Mouse (Mus musculus): Measurements from ENCODE around the gene Chd2. TPM values are rescaled to one million over a fixed set of nuclear protein-coding genes. Genes with fewer than 3 reads are reported as not detected.
"Not testable (repeated sequence)": the region's sequence is repeated elsewhere in the genome, so short reads cannot be mapped to it uniquely, and the experiment has no call there.

Chd2 gene
- 10 to 100 TPM; 42.8 to 62.0 TPM for total RNA-seq (2021)
- long read RNA-seq, experiment 1, partial matches to known transcripts, result 5 of 14 reads
- long read RNA-seq, experiment 1, other reads (novel, unspliced or antisense), result 7 of 14 reads
- long read RNA-seq, experiment 2, partial matches to known transcripts, result 0 of 7 reads
- long read RNA-seq, experiment 2, other reads (novel, unspliced or antisense), result 7 of 7 reads

DNA sequence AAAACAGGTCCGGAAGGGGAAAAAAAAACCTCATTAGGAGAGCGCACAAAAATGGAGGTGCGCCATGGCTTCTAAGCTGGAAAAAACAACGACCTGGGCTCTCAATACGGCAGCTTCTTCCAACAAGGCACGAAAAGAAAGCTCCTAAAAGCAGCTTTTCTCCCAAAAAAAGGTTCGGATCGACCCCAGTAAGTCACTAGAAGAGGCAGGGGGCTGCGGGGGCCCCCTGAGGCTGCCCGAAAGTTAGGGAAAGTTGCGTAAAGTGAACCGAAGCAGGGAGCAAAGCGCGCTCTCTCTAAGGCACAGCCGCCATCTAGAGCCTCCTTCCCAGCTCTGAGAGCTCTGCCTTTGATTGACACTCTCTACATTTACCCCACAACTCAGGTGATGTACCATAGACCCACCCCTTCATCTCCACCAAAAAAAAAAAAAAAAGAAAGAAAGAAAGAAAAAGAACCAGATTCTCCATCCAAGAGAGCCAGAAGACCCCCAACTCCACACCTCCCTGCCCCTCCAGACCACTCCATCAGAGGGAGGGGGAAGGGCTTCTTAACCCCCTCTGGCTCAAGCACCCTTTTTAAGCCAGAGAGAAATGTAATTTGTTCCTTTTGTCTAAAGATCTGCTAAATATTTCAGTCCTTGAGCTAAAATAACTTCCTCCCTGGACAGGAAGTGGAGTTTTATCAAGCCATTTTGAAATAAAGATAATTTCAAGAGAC lies at the start of gene Chd2:
Gene Chd2, minus strand, starts transcription at position 419 of the 719 bp plus-strand sequence.
- peak; percentile 81 for DNase-seq

DNA sequence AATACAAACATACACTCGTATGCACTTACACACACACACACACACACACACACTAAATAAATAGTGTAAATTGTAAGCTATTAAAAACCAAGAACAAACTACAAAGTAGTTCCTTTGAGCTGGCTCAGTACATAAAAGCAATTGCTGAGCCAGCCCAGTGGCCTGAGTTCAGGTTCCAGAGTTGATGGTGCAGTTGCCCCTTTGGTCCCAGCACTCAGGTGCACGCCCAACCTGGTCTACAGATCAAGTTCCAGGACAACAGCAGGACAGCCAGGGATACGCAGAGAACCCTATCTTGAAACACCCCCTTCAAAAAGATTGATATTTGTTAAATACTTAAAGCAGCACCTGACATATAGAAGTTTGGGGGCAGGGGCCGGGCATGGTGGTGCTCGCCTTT lies 49.1 kb upstream of the Chd2 start:
- no peak for DNase-seq

DNA sequence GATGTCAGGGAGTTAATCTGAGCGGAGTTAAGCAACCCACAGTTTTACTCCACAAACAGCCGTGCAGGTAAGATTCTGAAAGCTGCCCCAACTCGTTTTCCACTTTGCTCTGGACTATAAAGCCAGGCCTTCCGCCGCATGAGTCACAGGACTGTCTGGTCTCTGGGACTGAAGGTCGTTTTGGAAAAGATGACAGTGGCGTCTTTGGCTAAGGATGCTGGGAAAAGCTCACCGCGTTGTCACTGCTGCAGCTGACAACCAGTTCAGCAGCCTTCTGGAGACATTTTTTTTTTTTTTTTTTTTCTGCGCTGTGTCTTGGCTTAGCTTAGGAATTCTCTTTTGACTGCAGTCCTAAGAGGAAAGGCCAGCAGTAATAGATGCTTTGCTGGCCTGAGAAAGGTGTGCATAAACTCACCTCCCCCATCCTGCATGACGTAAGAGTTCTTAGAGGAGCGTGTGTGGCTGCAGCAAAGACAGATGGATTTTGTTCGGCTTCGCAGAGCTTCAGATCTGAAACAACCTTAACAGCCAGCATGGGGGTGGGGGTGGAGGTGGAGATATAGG lies 47.7 kb upstream of the Chd2 start:
- DNase-seq, result peak; percentile 72

DNA sequence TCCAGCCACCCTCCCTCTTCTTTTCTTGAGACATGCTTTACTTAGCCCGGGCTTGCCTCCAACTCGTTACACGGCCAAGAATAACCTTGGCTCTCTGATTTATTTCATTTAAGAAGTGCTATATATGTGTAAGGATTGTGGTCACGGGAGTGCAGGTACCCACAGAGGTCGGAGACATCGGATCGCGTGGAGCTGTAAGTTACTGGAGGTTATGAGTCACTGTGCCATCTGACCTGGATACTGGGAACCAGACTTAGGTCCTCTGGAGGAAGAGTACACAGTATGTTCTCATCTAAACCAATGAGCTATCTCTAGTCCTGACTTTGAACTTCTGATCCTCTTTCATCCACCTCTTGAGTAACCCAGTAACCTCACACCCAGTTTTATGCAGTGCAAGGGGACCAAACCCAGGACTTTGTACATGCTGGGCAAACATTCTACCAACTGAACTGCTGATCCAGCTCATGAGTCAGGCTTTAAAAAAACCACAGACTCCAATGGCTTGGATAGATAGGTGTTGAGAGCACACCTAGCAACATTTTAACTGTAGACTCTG lies 46.8 kb upstream of the Chd2 start:
- DNase-seq, result no peak

DNA sequence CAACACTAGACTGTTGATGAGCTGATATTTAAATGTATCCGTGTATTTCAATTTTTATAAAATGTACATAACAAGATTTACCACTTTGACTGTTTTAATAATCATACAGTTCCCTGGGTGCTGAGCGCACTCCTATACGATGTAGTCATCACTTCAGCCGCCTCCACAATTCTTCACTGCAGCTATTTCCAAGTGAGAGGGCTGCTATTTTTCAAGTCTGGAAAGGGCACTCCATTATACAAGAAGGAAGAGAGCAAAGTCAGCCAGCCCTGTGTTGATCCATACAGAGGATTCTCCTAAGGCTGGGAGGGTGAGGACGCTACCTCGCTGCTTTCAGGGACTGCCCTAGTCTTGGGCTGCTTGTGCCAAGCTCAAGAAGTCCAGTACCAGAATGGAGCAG lies 45.1 kb upstream of the Chd2 start:
- no peak for DNase-seq

- no peak for DNase-seq
Measured at GRCm38 (mm10) chr7:73586206-73586605, 44.6 kb upstream of the Chd2 start.

GRCm38 (mm10) chr7:73585114-73586032 lies 43.7 kb upstream of the Chd2 start:
- DNase-seq, result no peak

DNA sequence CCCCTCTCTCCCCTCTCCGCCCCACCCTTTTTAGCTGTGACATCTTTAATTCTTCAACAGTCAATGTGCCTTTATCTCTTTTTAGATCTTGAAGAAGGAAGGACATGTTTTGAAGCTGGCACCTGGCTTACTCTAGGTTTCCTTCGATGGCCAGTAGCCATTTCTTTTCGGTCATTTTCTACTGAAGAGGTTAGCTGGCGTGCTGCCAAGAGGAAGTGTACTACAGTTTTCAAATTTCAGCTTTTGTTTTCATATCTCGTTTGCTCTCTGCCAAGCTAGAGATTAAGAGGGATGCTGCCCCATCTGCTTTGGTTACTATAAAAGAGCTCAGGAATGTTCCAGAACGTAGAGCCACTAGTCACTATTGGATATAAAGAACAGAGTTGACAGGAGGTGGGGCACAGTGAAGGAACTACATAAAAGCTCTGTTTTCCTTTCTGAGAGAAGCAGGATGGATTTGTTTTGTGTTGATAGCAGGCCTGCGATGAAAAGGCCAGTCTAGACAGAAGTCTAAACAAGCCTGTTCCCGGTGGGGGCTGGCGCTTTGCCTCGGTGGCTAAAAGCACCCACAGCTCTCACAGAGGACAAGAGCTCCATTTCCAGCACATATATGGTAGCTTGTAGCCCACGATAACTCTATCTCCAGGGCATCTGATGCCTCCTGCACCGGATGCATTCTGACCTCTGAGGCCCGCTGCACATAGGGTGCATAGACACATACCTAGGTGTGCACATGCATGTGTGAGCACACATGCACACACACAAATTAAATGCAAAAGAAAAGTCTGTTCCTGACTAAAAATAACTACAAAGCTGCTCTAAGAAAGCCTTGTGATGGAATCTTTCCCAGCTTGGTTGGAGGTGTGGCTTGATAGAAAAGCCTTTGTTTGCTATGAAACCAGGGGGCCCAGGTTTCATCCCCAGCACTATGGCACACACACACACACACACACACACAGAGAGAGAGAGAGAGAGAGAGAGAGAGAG lies 42.7 kb upstream of the Chd2 start:
- DNase-seq, result peak; percentile 56

DNA sequence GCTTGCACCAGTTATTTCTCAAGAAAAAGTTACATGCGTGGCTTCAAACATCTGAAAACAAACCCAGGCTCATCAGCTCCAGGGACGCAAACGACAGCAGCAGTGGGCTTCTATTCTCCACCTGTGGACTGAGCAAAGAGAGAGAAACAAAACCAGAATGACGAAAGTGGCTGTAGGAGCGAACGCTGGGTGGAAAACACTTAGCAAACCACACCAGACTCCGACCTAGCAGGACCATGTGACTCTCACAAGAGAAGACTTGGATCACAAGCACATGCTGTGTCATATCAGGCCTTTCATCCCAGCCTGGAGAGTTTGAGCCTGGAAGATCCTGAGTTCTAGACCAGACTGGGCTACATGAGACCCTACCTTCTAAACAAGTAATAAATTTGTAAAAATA lies 41.8 kb upstream of the Chd2 start:
- no peak for DNase-seq

- DNase-seq, result no peak
Measured at GRCm38 (mm10) chr7:73581836-73582375, 40.3 kb upstream of the Chd2 start.

- no peak for DNase-seq
Measured at GRCm38 (mm10) chr7:73579072-73579731, 37.6 kb upstream of the Chd2 start.

- no peak for DNase-seq
Measured at GRCm38 (mm10) chr7:73577888-73578421, 36.3 kb upstream of the Chd2 start.

DNA sequence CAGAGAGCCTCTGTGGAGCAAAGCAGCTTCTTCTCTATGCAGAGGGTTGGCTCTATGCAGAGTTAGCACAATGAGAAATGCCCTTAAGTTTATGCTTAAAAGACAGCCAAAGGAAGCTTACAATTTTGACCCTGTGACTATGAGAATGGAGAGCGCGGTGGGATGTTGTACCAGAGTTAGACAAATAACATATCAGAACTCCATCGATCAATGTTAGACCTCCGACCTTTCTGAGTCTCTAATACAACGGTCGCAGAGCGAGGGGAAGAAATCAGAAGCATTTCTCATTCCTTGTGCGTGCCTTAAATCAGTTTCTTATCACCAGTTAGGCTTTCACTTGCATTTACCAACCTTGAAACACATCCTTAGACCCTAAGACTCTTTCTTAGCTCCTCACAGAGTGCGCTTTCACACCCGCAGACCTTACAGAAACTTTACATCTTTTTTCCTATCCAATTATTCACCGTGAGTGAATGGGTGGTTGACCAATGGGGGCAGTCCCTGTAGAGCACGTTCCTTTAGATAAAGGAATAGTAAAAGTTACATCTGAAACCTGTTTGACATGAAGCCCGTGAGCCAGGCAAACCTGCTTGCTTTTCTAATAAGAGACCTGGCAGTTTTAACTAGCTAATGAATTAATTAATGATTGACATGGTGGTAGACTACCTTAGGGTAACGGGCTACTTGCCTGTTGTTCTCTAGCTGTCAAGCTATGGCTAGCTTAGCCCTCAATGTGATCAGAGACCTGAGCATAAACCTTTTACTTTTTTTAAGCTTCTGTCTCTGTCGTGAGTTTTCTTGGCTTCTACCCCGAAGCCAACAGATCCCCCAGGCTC lies 34.7 kb upstream of the Chd2 start:
- no peak for DNase-seq

DNA sequence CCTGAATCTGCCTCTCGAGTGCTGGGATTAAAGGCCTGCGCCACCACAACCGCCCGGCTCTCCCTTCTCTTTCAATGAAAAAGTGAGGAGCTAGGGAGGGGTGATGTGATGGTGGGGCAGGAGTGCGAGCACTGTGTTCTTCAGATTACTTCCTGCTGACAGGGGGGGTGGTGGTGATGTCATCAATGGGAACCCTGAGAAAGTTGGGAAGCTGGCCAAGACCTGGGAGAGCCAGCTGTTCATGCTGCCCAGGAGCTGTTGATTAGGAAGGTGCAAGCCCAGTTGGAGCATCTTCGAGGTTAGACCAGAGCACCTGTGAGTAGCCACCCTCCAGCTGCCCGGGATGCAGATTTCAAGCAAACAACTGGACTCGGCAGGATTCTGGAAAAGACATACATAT lies 33.6 kb upstream of the Chd2 start:
- peak; percentile 24 for DNase-seq

DNA sequence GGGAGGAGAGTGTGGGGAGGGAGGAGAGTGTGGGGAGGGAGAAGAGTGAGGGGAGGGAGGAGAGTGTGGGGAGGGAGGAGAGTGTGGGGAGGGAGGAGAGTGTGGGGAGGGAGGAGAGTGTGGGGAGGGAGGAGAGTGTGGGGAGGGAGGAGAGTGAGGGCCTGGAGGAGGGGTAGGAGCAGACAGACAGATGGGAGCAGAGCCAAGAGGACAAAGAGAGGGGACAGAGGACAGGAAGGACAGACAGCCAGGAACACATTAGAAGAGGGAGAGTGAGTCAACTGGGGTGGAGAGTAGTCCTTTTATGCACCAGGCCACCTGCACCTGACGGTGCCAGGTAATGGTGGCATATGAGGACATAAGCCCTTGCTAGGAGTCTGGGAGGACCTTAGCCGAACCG lies 33.0 kb upstream of the Chd2 start:
- not testable (repeated sequence) for DNase-seq

DNA sequence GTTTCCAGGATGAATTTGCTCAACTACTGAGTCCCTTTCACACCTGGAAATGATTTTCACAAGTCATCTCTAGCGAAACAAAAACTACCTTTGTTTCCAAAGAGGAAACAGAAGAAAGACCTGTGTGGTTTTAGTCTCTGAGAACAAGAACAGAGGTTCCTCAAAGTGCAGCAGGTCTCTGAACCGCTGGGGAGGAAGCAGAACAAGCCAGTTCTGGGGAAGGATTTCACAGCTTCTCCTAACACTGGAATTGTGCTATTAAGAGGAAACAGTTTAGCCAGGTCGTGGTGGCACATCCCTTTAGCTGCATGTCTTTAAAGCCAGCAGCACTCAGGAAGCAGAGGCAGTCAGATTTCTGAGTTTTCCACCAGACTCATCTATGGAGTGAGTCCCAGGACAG lies 30.9 kb upstream of the Chd2 start:
- DNase-seq, result no peak

- DNase-seq, result no peak
Measured at GRCm38 (mm10) chr7:73568801-73569403, 27.3 kb upstream of the Chd2 start.

DNA sequence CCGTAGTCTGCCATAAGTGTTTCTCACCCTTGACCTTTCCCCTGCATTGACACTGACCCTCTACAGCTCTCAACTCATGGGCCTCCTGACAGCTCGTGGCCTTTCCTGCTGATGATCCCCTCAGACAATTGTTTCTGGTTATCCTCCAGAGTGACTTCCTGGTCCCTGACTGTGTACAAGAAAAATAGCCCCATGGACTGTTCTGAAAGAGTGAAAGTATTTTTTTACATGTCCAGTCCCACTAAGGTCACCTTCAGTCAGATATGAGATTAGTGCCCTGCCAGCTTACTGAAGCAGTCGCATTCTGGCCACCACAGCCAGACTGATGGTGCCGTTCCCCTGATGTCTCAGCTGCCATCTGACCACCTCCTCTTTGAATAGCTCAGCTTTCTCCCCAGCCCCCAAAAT lies 26.1 kb upstream of the Chd2 start:
- no peak for DNase-seq

GRCm38 (mm10) chr7:73564131-73564530 lies 22.5 kb upstream of the Chd2 start:
- DNase-seq, result no peak

All from adrenal gland, postnatal 10 days (tissue).